ENCODE assay signal across 8 mouse cellular contexts in genomic region chr3:108444029-108444428, GRCm38 (mm10). TPM values are rescaled to one million over a fixed set of nuclear protein-coding genes. Genes with fewer than 3 reads are reported as not detected.
DNase-seq lines count a peak whose midpoint lies in the region; ATAC-seq and TF ChIP-seq lines count a peak whose summit lies in the region.

No protein-coding gene starts in this region.

- TF ChIP-seq RAD21 in MEL (IDR thresholded peaks at IDR 0.05; ENCODE audit: low read depth, low read length) = no peak

- peaks cover 57% of the 10 kb centered on the region for H3K79me2 ChIP-seq in MEL (ENCODE audit: control insufficient read depth, insufficient read depth, low read length, poor library complexity)

- H3K9ac ChIP-seq in MEL (ENCODE audit: control insufficient read depth, low read depth, low read length, poor library complexity, severe bottlenecking) = peak overlapping the region; percentile 71
- peak overlapping the region; percentile 82 for H3K9ac ChIP-seq in embryonic facial prominence, embryonic 11.5 days (replicated peaks; ENCODE audit: low read length)
- H3K9ac ChIP-seq in limb, embryonic 11.5 days (ENCODE audit: low read length) = peak overlapping the region; percentile 57
- H3K9ac ChIP-seq in midbrain, embryonic 13.5 days (replicated peaks) = peak overlapping the region; percentile 92

- peak overlapping the region; percentile 97 for H3K27ac ChIP-seq in MEL (ENCODE audit: control insufficient read depth, low read depth, low read length)
- no peak overlapping the region for H3K27ac ChIP-seq in embryonic facial prominence, embryonic 11.5 days (replicated peaks; ENCODE audit: low read depth, low read length)
- H3K27ac ChIP-seq in hindbrain, embryonic 10.5 days = peak overlapping the region; percentile 93
- no peak overlapping the region for H3K27ac ChIP-seq in limb, embryonic 11.5 days (replicated peaks; ENCODE audit: low read depth, low read length)
- peak overlapping the region; percentile 92 for H3K27ac ChIP-seq in midbrain, embryonic 13.5 days

- WGBS in embryonic facial prominence, embryonic 11.5 days = 26% methylated on average over 8 of the region's 8 CpGs
- 28% methylated on average over 8 of the region's 8 CpGs for WGBS in hindbrain, embryonic 10.5 days
- 27% methylated on average over 8 of the region's 8 CpGs for WGBS in limb, embryonic 11.5 days
- WGBS in midbrain, embryonic 13.5 days = 25% methylated on average over 8 of the region's 8 CpGs

- H3K9me3 ChIP-seq in MEL (replicated peaks; ENCODE audit: insufficient read depth, low read length) = no peaks in the 10 kb centered on the region
- H3K9me3 ChIP-seq in embryonic facial prominence, embryonic 11.5 days (replicated peaks; ENCODE audit: control insufficient read depth, low read length) = no peaks in the 10 kb centered on the region
- H3K9me3 ChIP-seq in hindbrain, embryonic 10.5 days = no peaks in the 10 kb centered on the region
- no peaks in the 10 kb centered on the region for H3K9me3 ChIP-seq in limb, embryonic 11.5 days (ENCODE audit: control insufficient read depth, low read length)
- H3K9me3 ChIP-seq in midbrain, embryonic 13.5 days = no peaks in the 10 kb centered on the region

- H3K27me3 ChIP-seq in MEL (ENCODE audit: control insufficient read depth in 1 of 2, insufficient read depth in 2 of 2, low read length in 2 of 2) = peaks cover 3 to 6% of the 10 kb centered on the region in 2 experiments; a peak in 1 of 4 replicates
- H3K27me3 ChIP-seq in embryonic facial prominence, embryonic 11.5 days (ENCODE audit: control insufficient read depth, insufficient read depth, low read length) = no peaks in the 10 kb centered on the region
- H3K27me3 ChIP-seq in hindbrain, embryonic 10.5 days (ENCODE audit: insufficient read depth, poor library complexity, severe bottlenecking) = no peaks in the 10 kb centered on the region
- H3K27me3 ChIP-seq in limb, embryonic 11.5 days (ENCODE audit: control insufficient read depth, insufficient read depth, low read length) = no peaks in the 10 kb centered on the region
- H3K27me3 ChIP-seq in midbrain, embryonic 13.5 days = no peaks in the 10 kb centered on the region

- peaks cover 18 to 29% of the 10 kb centered on the region in 2 experiments for H3K4me1 ChIP-seq in MEL (ENCODE audit: control insufficient read depth in 1 of 2, insufficient read depth in 2 of 2, low read length in 2 of 2)
- peaks cover 3% of the 10 kb centered on the region for H3K4me1 ChIP-seq in embryonic facial prominence, embryonic 11.5 days (ENCODE audit: control insufficient read depth, insufficient read depth, low read length)
- peaks cover 47% of the 10 kb centered on the region for H3K4me1 ChIP-seq in hindbrain, embryonic 10.5 days (replicated peaks)
- peaks cover 5% of the 10 kb centered on the region for H3K4me1 ChIP-seq in limb, embryonic 11.5 days (ENCODE audit: control insufficient read depth, insufficient read depth, low read length)
- H3K4me1 ChIP-seq in midbrain, embryonic 13.5 days (replicated peaks) = peaks cover 51% of the 10 kb centered on the region

- DNase-seq in embryo, embryonic 10 days (ENCODE audit: low spot score) = peak; percentile 37
- DNase-seq in embryo, embryonic 10.5 days (ENCODE audit: low spot score) = no peak
- DNase-seq in MEL (ENCODE audit: low read depth, low spot score) = peak; percentile 93
- no peak for DNase-seq in embryonic facial prominence, embryonic 11.5 days (ENCODE audit: low spot score)
- DNase-seq in hindbrain, embryonic 10.5 days (ENCODE audit: low spot score) = no peak
- DNase-seq in limb, embryonic 11.5 days (ENCODE audit: low spot score) = no peak
- peak; percentile 71 for DNase-seq in telencephalon, adult 2 months (ENCODE audit: low read depth, low spot score)

- TF ChIP-seq POLR2A in MEL (IDR thresholded peaks at IDR 0.05; ENCODE audit: control insufficient read depth in 1 of 2, insufficient read depth in 1 of 2, low read depth in 1 of 2, low read length in 2 of 2, poor library complexity in 1 of 2) = peak; percentile 49 to 76; a peak in 3 of 4 replicates

- TF ChIP-seq CTCF in MEL (IDR thresholded peaks at IDR 0.05 in 2 of 3, conservative IDR thresholded peaks at IDR 0.05 in 1 of 3; ENCODE audit: control insufficient read depth in 1 of 3, insufficient read depth in 1 of 3, low read depth in 2 of 3, low read length in 3 of 3, poor library complexity in 1 of 3, severe bottlenecking in 1 of 3) = no peak

- peak; percentile 20 to 77; a peak in 3 of 4 replicates for TF ChIP-seq EP300 in MEL (IDR thresholded peaks at IDR 0.05; ENCODE audit: low read depth in 1 of 2, low read length in 2 of 2)

- H3K4me2 ChIP-seq in embryonic facial prominence, embryonic 11.5 days (ENCODE audit: low read depth, low read length) = peak overlapping the region; percentile 46
- peak overlapping the region; percentile 82 for H3K4me2 ChIP-seq in limb, embryonic 11.5 days (ENCODE audit: low read depth, severe bottlenecking)
- H3K4me2 ChIP-seq in midbrain, embryonic 13.5 days (replicated peaks) = peak overlapping the region; percentile 95

- peaks cover 32 to 39% of the 10 kb centered on the region in 2 experiments for H3K36me3 ChIP-seq in MEL (ENCODE audit: control insufficient read depth in 1 of 2, insufficient read depth in 2 of 2, low read length in 2 of 2)
- H3K36me3 ChIP-seq in embryonic facial prominence, embryonic 11.5 days (replicated peaks; ENCODE audit: control insufficient read depth, insufficient read depth, low read depth, low read length) = no peaks in the 10 kb centered on the region
- peaks cover 34% of the 10 kb centered on the region for H3K36me3 ChIP-seq in hindbrain, embryonic 10.5 days
- H3K36me3 ChIP-seq in limb, embryonic 11.5 days (ENCODE audit: control insufficient read depth, insufficient read depth, low read length) = 0 out of 2 replicates have a peak, but pooled peaks cover 2% of the 10 kb centered on the region
- peaks cover 13% of the 10 kb centered on the region; the same call in 1 of the 2 replicates for H3K36me3 ChIP-seq in midbrain, embryonic 13.5 days

- ATAC-seq in embryonic facial prominence, embryonic 11.5 days (replicated peaks; ENCODE audit: insufficient number of reproducible peaks, low FRiP score, low TSS enrichment, low read depth) = no peak
- no peak for ATAC-seq in limb, embryonic 11.5 days (ENCODE audit: insufficient number of reproducible peaks, low FRiP score, low TSS enrichment, low read depth)
- ATAC-seq in midbrain, embryonic 13.5 days = no peak

- peak overlapping the region; percentile 61 to 92 for H3K4me3 ChIP-seq in MEL (ENCODE audit: control insufficient read depth in 1 of 2, insufficient read depth in 1 of 2, low read depth in 2 of 2, low read length in 2 of 2)
- peak overlapping the region; percentile 93 for H3K4me3 ChIP-seq in embryonic facial prominence, embryonic 11.5 days (ENCODE audit: low read depth, low read length)
- peak overlapping the region; percentile 89 for H3K4me3 ChIP-seq in hindbrain, embryonic 10.5 days
- H3K4me3 ChIP-seq in limb, embryonic 11.5 days (ENCODE audit: low read depth, low read length) = peak overlapping the region; percentile 92
- H3K4me3 ChIP-seq in midbrain, embryonic 13.5 days (replicated peaks) = peak overlapping the region; percentile 91

TF ChIP-seq in MEL, 35 proteins besides CTCF, POLR2A, EP300 and RAD21 (continues in another document):
- TF ChIP-seq ETS1 (IDR thresholded peaks at IDR 0.05; ENCODE audit: low read depth, low read length) (peak; percentile 97), HCFC1 (IDR thresholded peaks at IDR 0.05; ENCODE audit: low read depth, low read length) (peak; percentile 84), SIN3A (IDR thresholded peaks at IDR 0.05; ENCODE audit: low read length) (peak; percentile 99), USF1 (IDR thresholded peaks at IDR 0.05; ENCODE audit: low read depth, low read length) (peak; percentile 97), POLR2AphosphoS5 (IDR thresholded peaks at IDR 0.05; ENCODE audit: borderline replicate concordance, low read depth, low read length) (no peak), RCOR1 (IDR thresholded peaks at IDR 0.05; ENCODE audit: low read depth, low read length) (no peak), BHLHE40 (IDR thresholded peaks at IDR 0.05; ENCODE audit: borderline replicate concordance, low read depth, low read length) (peak; percentile 82; the same call in 1 of the 2 replicates), ZKSCAN1 (IDR thresholded peaks at IDR 0.05; ENCODE audit: low read depth, low read length) (no peak), ZMIZ1 (IDR thresholded peaks at IDR 0.05; ENCODE audit: low read depth, low read length) (peak; percentile 78; the same call in 1 of the 2 replicates), TCF12 (IDR thresholded peaks at IDR 0.05; ENCODE audit: low read depth, low read length) (peak; percentile 66), MAZ (IDR thresholded peaks at IDR 0.05; ENCODE audit: low read depth, low read length) (no peak), E2F4 (IDR thresholded peaks at IDR 0.05; ENCODE audit: borderline replicate concordance, low read depth, low read length) (no peak), MYB (IDR thresholded peaks at IDR 0.05; ENCODE audit: low read depth, low read length) (no peak), POLR2AphosphoS2 (IDR thresholded peaks at IDR 0.05; ENCODE audit: low read length) (peak; percentile 84; the same call in 1 of the 2 replicates), USF2 (IDR thresholded peaks at IDR 0.05; ENCODE audit: borderline replicate concordance in 1 of 2, insufficient read depth in 1 of 2, low read depth in 1 of 2, low read length in 2 of 2) (peak; percentile 58 to 90; a peak in 3 of 4 replicates)

RNA-seq across cellular contexts. Expression of gene Sars, which starts 1.0 kb away (rescaled TPM):
- total RNA-seq in MEL (2012; rRNA removed) = 202 and 283 TPM in 2 replicates
- polyA plus RNA-seq in MEL (2012; ENCODE audit: insufficient read depth in 1 of 2, insufficient read length in 2 of 2, low read depth in 1 of 2, low replicate concordance in 2 of 2, missing spikeins in 1 of 2) = 100 to 1,000 TPM in 1 of 2 experiments, not detected in 1; 337 TPM
- 153 TPM in 2 replicates for polyA plus RNA-seq in embryonic facial prominence, embryonic 11.5 days (2014; fragmentation: Nextera tagmentation; extraction: Ambion mirVana)
- 161 and 177 TPM in 2 replicates for polyA plus RNA-seq in hindbrain, embryonic 10.5 days (2016; fragmentation: Nextera tagmentation; extraction: Ambion mirVana)
- 128 and 130 TPM in 2 replicates for polyA plus RNA-seq in limb, embryonic 11.5 days (2014; fragmentation: Nextera tagmentation; extraction: Ambion mirVana)
- polyA plus RNA-seq in midbrain, embryonic 13.5 days (2015; fragmentation: Nextera tagmentation; extraction: Ambion mirVana) = 208 and 216 TPM in 2 replicates

RNA-seq across cellular contexts. Expression of gene Celsr2, which starts 28.7 kb away (rescaled TPM):
- total RNA-seq in MEL (2012; rRNA removed) = not detected in 2 replicates
- under 1 TPM in 1 of 2 experiments, not detected in 1; 0.04 TPM for polyA plus RNA-seq in MEL (2012; ENCODE audit: insufficient read depth in 1 of 2, insufficient read length in 2 of 2, low read depth in 1 of 2, low replicate concordance in 2 of 2, missing spikeins in 1 of 2)
- 12.4 and 13.5 TPM in 2 replicates for polyA plus RNA-seq in embryonic facial prominence, embryonic 11.5 days (2014; fragmentation: Nextera tagmentation; extraction: Ambion mirVana)
- 58.1 and 79.1 TPM in 2 replicates for polyA plus RNA-seq in hindbrain, embryonic 10.5 days (2016; fragmentation: Nextera tagmentation; extraction: Ambion mirVana)
- 3.2 and 4.9 TPM in 2 replicates for polyA plus RNA-seq in limb, embryonic 11.5 days (2014; fragmentation: Nextera tagmentation; extraction: Ambion mirVana)
- polyA plus RNA-seq in midbrain, embryonic 13.5 days (2015; fragmentation: Nextera tagmentation; extraction: Ambion mirVana) = 56.5 and 65.5 TPM in 2 replicates

Comparison
In these comparisons a context has a peak if more than half of its experiments do, and no peak if none do; other contexts are left out.
1. DNase-seq: peak in embryo, embryonic 10 days (single experiment), MEL (single experiment) and telencephalon, adult 2 months (single experiment); none in embryo, embryonic 10.5 days (single experiment), embryonic facial prominence, embryonic 11.5 days (single experiment), hindbrain, embryonic 10.5 days (single experiment) and limb, embryonic 11.5 days (single experiment).
2. H3K27ac ChIP-seq: peak in MEL (single experiment), hindbrain, embryonic 10.5 days (single experiment) and midbrain, embryonic 13.5 days (single experiment); none in embryonic facial prominence, embryonic 11.5 days (single experiment) and limb, embryonic 11.5 days (single experiment).
3. Peak in every context shown above with its lines, with median percentiles within 50 percentile points of each other: H3K4me3 ChIP-seq, H3K9ac ChIP-seq and H3K4me2 ChIP-seq.